Comparison of ENCODE assay signal across 12 mouse cellular contexts in the genomic region with DNA sequence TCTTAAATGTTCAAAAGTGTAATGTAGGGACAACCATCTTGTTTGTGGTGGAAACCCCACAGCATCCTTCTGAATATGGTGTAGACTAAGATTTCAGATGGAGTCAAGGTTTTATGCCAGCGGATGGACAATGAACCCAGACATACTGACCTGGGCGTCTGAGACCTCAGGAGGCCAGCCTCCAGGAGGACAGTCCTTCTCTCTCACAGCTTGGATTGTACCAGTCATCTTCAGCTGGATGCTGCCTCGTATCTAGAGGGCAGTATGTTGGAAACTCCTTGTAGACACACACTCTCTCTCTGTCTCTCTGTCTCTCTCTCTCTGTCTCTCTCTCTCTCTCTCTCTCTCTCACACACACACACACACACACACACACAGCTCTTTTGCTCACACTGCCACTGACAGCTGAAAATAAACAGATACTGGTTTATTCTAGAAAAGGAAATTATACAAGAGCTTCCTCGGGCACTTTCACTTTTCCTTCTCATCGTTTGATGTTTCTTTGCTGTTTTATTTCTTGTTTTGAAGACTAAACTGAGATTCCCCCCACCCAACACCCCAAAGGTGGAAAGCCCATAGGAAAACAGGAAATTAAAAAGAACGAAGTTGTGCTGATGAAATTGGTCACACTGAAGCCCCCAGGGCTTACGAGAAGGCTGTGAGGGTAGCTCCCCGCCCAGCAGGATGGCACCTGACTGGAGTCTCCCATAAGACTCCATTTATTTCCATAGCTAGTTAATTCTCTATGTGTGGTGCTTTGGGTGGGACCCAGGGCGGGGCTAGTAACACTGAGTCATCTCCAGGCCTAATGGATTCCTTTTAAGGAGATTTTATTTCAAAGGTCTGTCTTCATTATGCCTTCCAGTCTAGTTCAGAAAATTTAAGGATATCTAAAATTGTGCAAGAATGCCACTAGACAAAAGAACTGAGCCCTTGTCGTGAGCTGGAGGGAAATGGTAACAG.
DNase-seq lines count a peak whose midpoint lies in the region; ATAC-seq lines count a peak whose summit lies in the region.
"Had no signal": no experiment of that assay in that cellular context is flagged by ENCODE, and none has a peak within 500 bp of the region (broad histone marks: within the 10 kb centered on the region; RNA-seq: fewer than 3 reads in every experiment).

No protein-coding gene starts in this region.

- no peak for DNase-seq in heart, postnatal 10 days
- peak; percentile 41 to 55 for DNase-seq in spleen, postnatal 10 days (ENCODE audit: low spot score in 2 of 2)
- no peak for DNase-seq in spleen, postnatal 14 days (ENCODE audit: low spot score in 2 of 2)
- DNase-seq in splenic B cell, adult 2 months (ENCODE audit: low read depth, low spot score), result peak; percentile 29
- no peak for DNase-seq in right cerebral cortex, adult 2 months (ENCODE audit: low spot score in 2 of 2)
- DNase-seq: cerebellum, adult 9-10 months; gastrocnemius, postnatal 25 days had no signal

- H3K36me3 ChIP-seq in heart, embryonic 11.5 days (ENCODE audit: control insufficient read depth, insufficient read depth, low read length), result no peaks in the 10 kb centered on the region
- no peaks in the 10 kb centered on the region for H3K36me3 ChIP-seq in splenic B cell, adult 2 months (ENCODE audit: control insufficient read depth, insufficient read depth, low read length, poor library complexity, severe bottlenecking)
- H3K36me3 ChIP-seq in hindbrain, embryonic 13.5 days, result no peaks in the 10 kb centered on the region

- H3K9ac ChIP-seq in heart, embryonic 11.5 days (ENCODE audit: low read depth, low read length), result no peak overlapping the region
- no peak overlapping the region for H3K9ac ChIP-seq in hindbrain, embryonic 13.5 days
- H3K9ac ChIP-seq: kidney, embryonic 15.5 days had no signal

- no peaks in the 10 kb centered on the region for H3K9me3 ChIP-seq in heart, embryonic 11.5 days (replicated peaks; ENCODE audit: control insufficient read depth, low read length)
- H3K9me3 ChIP-seq in hindbrain, embryonic 13.5 days, result no peaks in the 10 kb centered on the region
- H3K9me3 ChIP-seq: kidney, embryonic 15.5 days had no signal

- H3K27me3 ChIP-seq in heart, embryonic 11.5 days (ENCODE audit: control insufficient read depth, insufficient read depth, low read length), result no peaks in the 10 kb centered on the region
- no peaks in the 10 kb centered on the region for H3K27me3 ChIP-seq in splenic B cell, adult 2 months (ENCODE audit: control insufficient read depth, insufficient read depth, low read length, poor library complexity, severe bottlenecking)
- no peaks in the 10 kb centered on the region for H3K27me3 ChIP-seq in hindbrain, embryonic 13.5 days
- H3K27me3 ChIP-seq: CH12.LX; kidney, embryonic 15.5 days had no signal

- intact Hi-C loops in heart, postnatal 10 days (cut with DNase I), result loop anchor here (5.0 kb wide), 2 partner anchors 32 to 113 kb away; no protein-coding TSS in a partner anchor

- no peak for ATAC-seq in heart, embryonic 11.5 days (replicated peaks; ENCODE audit: insufficient number of reproducible peaks, low FRiP score, low TSS enrichment)
- ATAC-seq in granulocyte monocyte progenitor cell, adult 5-6 weeks (replicated peaks; ENCODE audit: poor library complexity, severe bottlenecking), result 0 out of 2 replicates have a peak, but pooled peaks have one; percentile 14
- no peak for ATAC-seq in hindbrain, embryonic 13.5 days (ENCODE audit: low FRiP score)

- peak overlapping the region; percentile 35; the same call in 1 of the 2 replicates for H3K27ac ChIP-seq in heart, embryonic 11.5 days (ENCODE audit: low read depth, low read length)
- H3K27ac ChIP-seq in hindbrain, embryonic 13.5 days, result no peak overlapping the region

- whole genome bisulfite sequencing in heart, embryonic 11.5 days (ENCODE audit: insufficient replicate concordance), result 77% methylated on average over 10 of the region's 10 CpGs
- 88% methylated on average over 10 of the region's 10 CpGs for WGBS in hindbrain, embryonic 13.5 days

- H3K4me1 ChIP-seq in heart, embryonic 11.5 days (ENCODE audit: control insufficient read depth, insufficient read depth, low read length), result peaks cover 60% of the 10 kb centered on the region
- H3K4me1 ChIP-seq in hindbrain, embryonic 13.5 days (replicated peaks), result peaks cover 33% of the 10 kb centered on the region

- no peak overlapping the region for H3K4me3 ChIP-seq in heart, embryonic 11.5 days (ENCODE audit: low read depth, low read length)
- H3K4me3 ChIP-seq in hindbrain, embryonic 13.5 days, result no peak overlapping the region
- H3K4me3 ChIP-seq: kidney, embryonic 15.5 days had no signal

- H3K4me2 ChIP-seq in heart, embryonic 11.5 days, result peak overlapping the region; percentile 11; the same call in 1 of the 2 replicates
- no peak overlapping the region for H3K4me2 ChIP-seq in hindbrain, embryonic 13.5 days
- H3K4me2 ChIP-seq: kidney, embryonic 15.5 days had no signal

Comparison
In these comparisons a context has a peak if more than half of its experiments do, and no peak if none do; other contexts are left out.
1. DNase-seq: peak in spleen, postnatal 10 days (2 of 2) and splenic B cell, adult 2 months (single experiment); none in heart, postnatal 10 days (0 of 2), spleen, postnatal 14 days (0 of 2) and right cerebral cortex, adult 2 months (0 of 2).